Mouse (Mus musculus) ES-E14 (cell line): Measurements from ENCODE around the gene Kiss1r. TPM values are rescaled to one million over a fixed set of nuclear protein-coding genes. Genes with fewer than 3 reads are reported as not detected.

Experiments
- DNase-seq: peaks from one replicate; pipeline ENCODE4 v3.0.0-alpha.2; 2013; ENCODE audit warnings: low read depth, low spot score
- H3K27ac ChIP-seq: 2 replicates; pipeline ENCODE4 v1.5.1; 2012; ENCODE audit warnings: low read depth, mild to moderate bottlenecking, low read length, moderate library complexity, mixed read lengths; ENCODE audit not compliant: poor library complexity, insufficient read depth, severe bottlenecking
- H3K36me3 ChIP-seq: 2 replicates; pipeline ENCODE4 v1.6.1; 2012; ENCODE audit warnings: mild to moderate bottlenecking, low read length, moderate library complexity, mixed read lengths; ENCODE audit not compliant: control insufficient read depth, poor library complexity, insufficient read depth, severe bottlenecking
- H3K4me1 ChIP-seq, 2 experiments: fragments of 150-350 bp in 1 of 2; sonication (generic) in 1 of 2; 2 replicates each; pipeline ENCODE4 v1.6.1; 2012; ENCODE audit warnings: low read length in 2 of 2, mild to moderate bottlenecking in 1 of 2, mixed read lengths in 1 of 2; ENCODE audit not compliant: control insufficient read depth in 2 of 2, insufficient read depth in 2 of 2, poor library complexity in 1 of 2
- H3K4me3 ChIP-seq, 2 experiments: fragments of 150-350 bp in 1 of 2; sonication (generic) in 1 of 2; 2 replicates each; pipeline ENCODE4 v1.5.1; 2012; ENCODE audit warnings: low read length in 2 of 2, low read depth in 1 of 2, mild to moderate bottlenecking in 1 of 2, mixed read lengths in 1 of 2; ENCODE audit not compliant: insufficient read depth in 1 of 2, poor library complexity in 1 of 2, severe bottlenecking in 1 of 2
- H3K9ac ChIP-seq: 2 replicates; pipeline ENCODE4 v1.6.1; 2012; ENCODE audit warnings: low read depth, mild to moderate bottlenecking, low read length, mixed read lengths; ENCODE audit not compliant: poor library complexity, insufficient read depth, severe bottlenecking
- H3K9me3 ChIP-seq: fragments of 150-350 bp; sonication (generic); 2 replicates; pipeline ENCODE4 v1.6.1; 2012; ENCODE audit warnings: low read depth, mild to moderate bottlenecking, low read length; ENCODE audit not compliant: control insufficient read depth, insufficient read depth
- CHD2 ChIP-seq: IDR thresholded peaks from 2 replicates; pipeline ENCODE4 v1.6.1; 2014; ENCODE audit warnings: mild to moderate bottlenecking, low read depth, low read length, inconsistent platforms
- HCFC1 ChIP-seq: IDR thresholded peaks from 2 replicates; pipeline ENCODE4 v1.6.1; 2012; ENCODE audit warnings: low read length, inconsistent platforms, borderline replicate concordance; ENCODE audit not compliant: insufficient read depth
- MAFK ChIP-seq: IDR thresholded peaks from 2 replicates; pipeline ENCODE4 v1.6.1; 2014; ENCODE audit warnings: mild to moderate bottlenecking, low read depth, low read length, inconsistent platforms; ENCODE audit not compliant: insufficient read depth
- ZC3H11A ChIP-seq: IDR thresholded peaks from 2 replicates; pipeline ENCODE4 v1.6.1; 2012; ENCODE audit warnings: low read depth, mild to moderate bottlenecking, inconsistent platforms, low read length, borderline replicate concordance
- ZNF384 ChIP-seq: IDR thresholded peaks from 2 replicates; pipeline ENCODE4 v1.6.1; 2012; ENCODE audit warnings: low read depth, low read length, inconsistent platforms
- in situ Hi-C, 2 experiments: fragments of 600-800 bp; cut with MboI; formaldehyde crosslinking; loops; one replicate each; pipeline ENCODE4 v1.15.1; 2025; ENCODE audit warnings: low sequenced_read_pairs in 2 of 2, inconsistent platforms in 1 of 2; ENCODE audit not compliant: unreplicated experiment in 2 of 2
- total RNA-seq: library from RNA; depleted of rRNA; stranded (reverse); fragments of 300-350 nt; gene quantifications from 2 replicates; pipeline ENCODE4 v1.2.3, GENCODE M21; 2012

Gene Kiss1r
- total RNA-seq, 1 experiment, result 0.85 TPM

GRCm38 (mm10) chr10:79932736-79933135 lies 16.0 kb downstream of the Kiss1r start:
- Histone ChIP-seq H3K36me3 (no peaks in the 10 kb centered on the region), H3K4me1 (peaks cover 0 to 6% of the 10 kb centered on the region in 2 experiments; a peak in 1 of 4 replicates), H3K4me3 (no peak overlapping the region), H3K9me3 (no peaks in the 10 kb centered on the region), H3K27ac (no peak overlapping the region), H3K9ac (no peak overlapping the region)
- in situ Hi-C loops, result no loop called here
- TF ChIP-seq ZC3H11A, result no peak
- TF ChIP-seq ZNF384, result no peak
- no peak for TF ChIP-seq MAFK
- TF ChIP-seq HCFC1, result no peak
- TF ChIP-seq CHD2, result no peak
- DNase-seq, result no peak

DNA sequence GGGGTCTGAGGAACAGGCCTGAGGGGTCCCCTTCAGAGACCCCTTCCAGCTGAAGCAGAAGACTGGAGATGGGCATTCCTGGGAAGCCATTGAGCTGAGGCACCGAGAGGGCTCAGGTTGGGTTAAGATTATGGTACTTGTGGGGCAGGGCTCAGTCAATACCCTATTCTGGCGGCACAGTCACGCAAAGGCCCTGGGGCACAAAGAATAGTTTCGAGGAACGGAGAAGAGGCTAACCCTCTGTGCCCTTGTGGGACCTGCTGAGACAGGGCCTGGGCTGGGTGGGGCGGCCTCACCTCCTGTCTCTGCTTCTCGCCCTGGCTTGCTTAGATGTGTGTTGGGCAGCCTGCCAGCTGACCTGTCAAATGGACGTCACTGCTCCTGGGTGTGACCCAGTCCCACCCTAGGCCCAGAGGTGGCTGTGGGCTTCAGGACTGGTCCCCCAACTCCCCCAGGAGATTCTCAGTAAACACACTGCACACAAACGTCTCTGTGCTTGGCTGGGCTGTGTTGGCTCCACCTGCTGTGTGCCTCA lies 16.4 kb downstream of the Kiss1r start:
- Histone ChIP-seq H3K4me1 (peaks cover 0 to 6% of the 10 kb centered on the region in 2 experiments; a peak in 1 of 4 replicates), H3K27ac (no peak overlapping the region), H3K9ac (no peak overlapping the region), H3K4me3 (no peak overlapping the region), H3K9me3 (no peaks in the 10 kb centered on the region), H3K36me3 (no peaks in the 10 kb centered on the region)
- TF ChIP-seq ZNF384 (no peak), HCFC1 (no peak), MAFK (no peak), ZC3H11A (no peak), CHD2 (no peak)
- in situ Hi-C loops, result no loop called here
- DNase-seq, result no peak

DNA sequence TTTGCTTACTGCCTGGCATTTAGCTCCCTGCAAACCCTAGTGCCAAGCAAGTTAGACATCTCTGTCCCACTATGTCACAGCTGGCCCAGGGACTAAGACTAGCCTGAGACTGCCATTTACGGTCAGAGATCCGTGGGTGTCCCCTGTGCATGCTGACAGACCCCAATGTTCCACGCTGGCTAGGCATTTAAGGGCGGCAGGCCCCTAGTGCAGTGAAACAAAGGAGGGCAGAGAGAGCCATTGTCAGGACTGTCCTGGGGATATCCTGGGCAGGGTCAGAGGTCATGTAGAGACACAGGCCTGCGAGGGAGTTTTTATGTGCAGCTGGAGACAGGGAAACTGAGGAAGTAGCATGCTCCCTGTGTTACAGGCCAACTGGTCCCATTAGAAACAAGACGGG lies 17.1 kb downstream of the Kiss1r start:
- peaks cover 0 to 4% of the 10 kb centered on the region in 2 experiments; a peak in 1 of 4 replicates for H3K4me1 ChIP-seq
- no peak overlapping the region for H3K4me3 ChIP-seq
- no peak overlapping the region for H3K27ac ChIP-seq
- no peak for TF ChIP-seq ZNF384
- no peak for TF ChIP-seq CHD2
- no peak for TF ChIP-seq ZC3H11A
- no peak for TF ChIP-seq HCFC1
- TF ChIP-seq MAFK, result no peak
- no peak overlapping the region for H3K9ac ChIP-seq
- no peaks in the 10 kb centered on the region for H3K9me3 ChIP-seq
- H3K36me3 ChIP-seq, result no peaks in the 10 kb centered on the region
- DNase-seq, result no peak
- in situ Hi-C loops, result no loop called here

- Histone ChIP-seq H3K4me3 (no peak overlapping the region), H3K9ac (no peak overlapping the region), H3K4me1 (peaks cover 0 to 1% of the 10 kb centered on the region in 2 experiments; a peak in 1 of 4 replicates), H3K36me3 (no peaks in the 10 kb centered on the region), H3K27ac (no peak overlapping the region), H3K9me3 (no peaks in the 10 kb centered on the region)
- in situ Hi-C loops, result no loop called here
- no peak for DNase-seq
- TF ChIP-seq CHD2 (no peak), ZC3H11A (no peak), MAFK (no peak), HCFC1 (no peak), ZNF384 (no peak)
Observed at GRCm38 (mm10) chr10:79934272-79934721, 17.5 kb downstream of the Kiss1r start.
